Mouse (Mus musculus) embryonic facial prominence, embryonic 11.5 days (tissue): Measurements from ENCODE around the gene Lactb. TPM values are rescaled to one million over a fixed set of nuclear protein-coding genes. Genes with fewer than 3 reads are reported as not detected.

ENCODE experiments used
- ATAC-seq: fragments of 200-750 bp; cut with Nextera tagmentation; replicated peaks from 2 replicates; pipeline ENCODE4 v1.8.0; 2017; ENCODE audit warnings: low read depth; ENCODE audit not compliant: insufficient number of reproducible peaks, low FRiP score, low TSS enrichment
- DNase-seq: peaks from one replicate; pipeline ENCODE4 v3.0.0-alpha.2; 2015; ENCODE audit warnings: low spot score
- H3K27ac ChIP-seq: fragments of 300-500 bp; sonication (generic); replicated peaks from 2 replicates; pipeline ENCODE4 v1.5.1; 2014; ENCODE audit warnings: mild to moderate bottlenecking, low read depth, low read length, control low read depth
- H3K27me3 ChIP-seq: fragments of 300-500 bp; sonication (generic); 2 replicates; pipeline ENCODE4 v1.6.1; 2014; ENCODE audit warnings: mild to moderate bottlenecking, low read length, moderate library complexity, mixed read lengths; ENCODE audit not compliant: control insufficient read depth, insufficient read depth
- H3K36me3 ChIP-seq: fragments of 300-500 bp; sonication (generic); replicated peaks from 2 replicates; pipeline ENCODE4 v1.6.1; 2014; ENCODE audit warnings: low read depth, mild to moderate bottlenecking, low read length, moderate library complexity, mixed read lengths; ENCODE audit not compliant: control insufficient read depth, insufficient read depth
- H3K4me1 ChIP-seq: fragments of 300-500 bp; sonication (generic); 2 replicates; pipeline ENCODE4 v1.6.1; 2014; ENCODE audit warnings: low read length, mixed read lengths; ENCODE audit not compliant: control insufficient read depth, insufficient read depth
- H3K4me2 ChIP-seq: fragments of 300-500 bp; sonication (generic); 2 replicates; pipeline ENCODE4 v1.6.1; 2014; ENCODE audit warnings: low read depth, mild to moderate bottlenecking, control low read depth, low read length, moderate library complexity
- H3K4me3 ChIP-seq: fragments of 300-500 bp; sonication (generic); 2 replicates; pipeline ENCODE4 v1.5.1; 2014; ENCODE audit warnings: low read depth, low read length, control low read depth
- H3K9ac ChIP-seq: fragments of 300-500 bp; sonication (generic); replicated peaks from 2 replicates; pipeline ENCODE4 v1.6.1; 2014; ENCODE audit warnings: mild to moderate bottlenecking, control low read depth, low read length
- H3K9me3 ChIP-seq: fragments of 300-500 bp; sonication (generic); replicated peaks from 2 replicates; pipeline ENCODE4 v1.6.1; 2016; ENCODE audit warnings: mild to moderate bottlenecking, low read length, inconsistent platforms, mixed read lengths; ENCODE audit not compliant: control insufficient read depth
- WGBS: fragments of 180-500 bp; shearing (Covaris S2); extraction: QIAGEN DNeasy Blood & Tissue Kit; methylation state at CpG from one replicate; pipeline ENCODE4 v1.1.7; 2014; 5-methylcytosine and 5-hydroxymethylcytosine counted together
- polyA plus RNA-seq: library from polyadenylated mRNA; unstranded; fragments of >200 nt; fragmentation: Nextera tagmentation; extraction: Ambion mirVana; gene quantifications from 2 replicates; pipeline ENCODE4 v1.2.1, GENCODE M21; 2014

Gene Lactb
- polyA plus RNA-seq, 1 experiment from 2014 or later = 10.2 TPM

- no peak for DNase-seq
- H3K27ac ChIP-seq = no peak overlapping the region
- no peaks in the 10 kb centered on the region for H3K9me3 ChIP-seq
- H3K4me2 ChIP-seq = no peak overlapping the region
- H3K4me3 ChIP-seq = no peak overlapping the region
- no peaks in the 10 kb centered on the region for H3K27me3 ChIP-seq
- H3K4me1 ChIP-seq = no peaks in the 10 kb centered on the region
- no peaks in the 10 kb centered on the region for H3K36me3 ChIP-seq
- no peak for ATAC-seq
- H3K9ac ChIP-seq = no peak overlapping the region
These were observed 63.0 kb downstream of the Lactb start for GRCm38 (mm10) chr9:66912304-66912703.

- H3K36me3 ChIP-seq = no peaks in the 10 kb centered on the region
- H3K4me1 ChIP-seq = no peaks in the 10 kb centered on the region
- no peak overlapping the region for H3K27ac ChIP-seq
- H3K27me3 ChIP-seq = no peaks in the 10 kb centered on the region
- H3K9me3 ChIP-seq = no peaks in the 10 kb centered on the region
- DNase-seq (no peak), ATAC-seq (no peak)
- no peak overlapping the region for H3K9ac ChIP-seq
- WGBS = 93% methylated on average over 5 of the region's 5 CpGs
- H3K4me2 ChIP-seq = no peak overlapping the region
- no peak overlapping the region for H3K4me3 ChIP-seq
These were observed 64.6 kb downstream of the Lactb start for GRCm38 (mm10) chr9:66910677-66911076.

DNA sequence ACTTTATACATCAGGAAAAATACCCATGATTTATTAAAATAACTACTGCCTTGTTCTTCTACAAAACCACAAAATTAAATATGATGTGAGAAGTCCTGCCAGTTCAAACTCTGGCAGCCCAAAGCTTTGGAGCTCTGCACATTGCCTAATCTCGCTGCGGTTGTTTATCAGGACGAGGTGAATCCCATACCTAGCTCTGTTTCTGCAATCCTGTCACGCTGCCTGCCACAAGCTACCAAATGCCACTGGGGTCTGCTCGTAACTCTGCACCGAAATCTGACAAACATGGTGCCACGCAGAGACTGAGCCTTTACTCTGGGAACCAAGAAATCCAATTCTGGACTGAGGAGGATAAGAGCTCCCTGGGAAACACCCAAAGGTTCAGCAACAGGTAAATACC, 65.4 kb downstream of the Lactb start:
- Histone ChIP-seq H3K4me3 (no peak overlapping the region), H3K27ac (no peak overlapping the region), H3K4me2 (no peak overlapping the region), H3K36me3 (no peaks in the 10 kb centered on the region), H3K9me3 (no peaks in the 10 kb centered on the region), H3K4me1 (no peaks in the 10 kb centered on the region), H3K9ac (no peak overlapping the region), H3K27me3 (no peaks in the 10 kb centered on the region)
- ATAC-seq = no peak
- DNase-seq = no peak
- 81% methylated on average over 7 of the region's 7 CpGs for WGBS

- no peaks in the 10 kb centered on the region for H3K36me3 ChIP-seq
- DNase-seq (no peak), ATAC-seq (no peak)
- H3K9ac ChIP-seq = no peak overlapping the region
- H3K4me1 ChIP-seq = no peaks in the 10 kb centered on the region
- H3K9me3 ChIP-seq = no peaks in the 10 kb centered on the region
- H3K4me3 ChIP-seq = no peak overlapping the region
- no peak overlapping the region for H3K27ac ChIP-seq
- no peaks in the 10 kb centered on the region for H3K27me3 ChIP-seq
- WGBS = 89% methylated on average over 5 of the region's 5 CpGs
- no peak overlapping the region for H3K4me2 ChIP-seq
These were observed 67.4 kb downstream of the Lactb start for GRCm38 (mm10) chr9:66907746-66908397.

GRCm38 (mm10) chr9:66907126-66907525, 68.2 kb downstream of the Lactb start:
- ATAC-seq (no peak), DNase-seq (no peak)
- no peaks in the 10 kb centered on the region for H3K4me1 ChIP-seq
- 86% methylated on average over 8 of the region's 8 CpGs for WGBS
- H3K27me3 ChIP-seq = no peaks in the 10 kb centered on the region
- no peaks in the 10 kb centered on the region for H3K9me3 ChIP-seq
- H3K27ac ChIP-seq = no peak overlapping the region
- H3K4me3 ChIP-seq = no peak overlapping the region
- no peak overlapping the region for H3K4me2 ChIP-seq
- H3K36me3 ChIP-seq = no peaks in the 10 kb centered on the region
- H3K9ac ChIP-seq = no peak overlapping the region

DNA sequence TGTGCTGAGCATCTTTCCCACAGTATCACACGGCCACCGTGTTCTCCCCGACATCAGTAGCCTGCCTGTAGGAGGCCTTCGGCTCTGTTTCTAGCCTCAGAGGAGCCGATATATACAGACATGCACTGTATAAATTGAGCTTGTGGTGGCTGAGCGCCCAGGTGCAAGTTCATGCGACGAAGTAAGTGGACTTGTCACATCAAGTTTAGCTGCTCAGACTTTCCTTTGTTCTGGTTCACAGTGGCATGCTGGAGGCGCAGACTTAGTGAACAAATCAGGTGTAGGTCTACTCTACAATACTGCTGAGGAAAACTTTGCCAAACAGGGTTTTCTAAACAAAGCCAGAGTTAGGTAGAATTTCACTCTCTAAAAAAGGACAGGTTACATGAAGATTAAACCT, 69.3 kb downstream of the Lactb start:
- no peak overlapping the region for H3K27ac ChIP-seq
- no peaks in the 10 kb centered on the region for H3K36me3 ChIP-seq
- DNase-seq (peak; percentile 35), ATAC-seq (no peak; the same call in 1 of the 2 replicates)
- H3K4me2 ChIP-seq = no peak overlapping the region
- H3K4me3 ChIP-seq = no peak overlapping the region
- H3K9me3 ChIP-seq = no peaks in the 10 kb centered on the region
- no peaks in the 10 kb centered on the region for H3K27me3 ChIP-seq
- H3K9ac ChIP-seq = 0 out of 2 replicates have a peak overlapping the region, but pooled peaks have one; percentile 11
- H3K4me1 ChIP-seq = no peaks in the 10 kb centered on the region
- 61% methylated on average over 9 of the region's 9 CpGs for WGBS

Other genes starting within 250 kb of the Lactb start
- gene Aph1b, start 180.0 kb downstream of the Lactb start, polyA plus RNA-seq = 12.7 and 13.3 TPM in 2 replicates
- gene Gm10647, start 178.4 kb downstream of the Lactb start, polyA plus RNA-seq = 0.10 and 0.11 TPM in 2 replicates
- gene Aph1c, start 140.8 kb downstream of the Lactb start, polyA plus RNA-seq = 1.8 and 3.1 TPM in 2 replicates
- gene Rab8b, start 55.8 kb downstream of the Lactb start, polyA plus RNA-seq = 17.9 and 18.8 TPM in 2 replicates
- gene Rps27l, start 29.4 kb downstream of the Lactb start, polyA plus RNA-seq = 703 and 709 TPM in 2 replicates
- gene Tpm1, start 73.9 kb upstream of the Lactb start, polyA plus RNA-seq = 563 and 596 TPM in 2 replicates